Mouse (Mus musculus) cerebellum, adult 11-12 months (tissue): ENCODE measurements at regions not wholly inside any gene's neighbourhood (a gene's known extent, or its start where the extent isn't known, plus 50 kb on each side); places are given as distances from the start of the nearest gene placed in this dataset.

Experiments used
- DNase-seq: peaks from one replicate; pipeline ENCODE4 v3.0.0; 2022

DNA sequence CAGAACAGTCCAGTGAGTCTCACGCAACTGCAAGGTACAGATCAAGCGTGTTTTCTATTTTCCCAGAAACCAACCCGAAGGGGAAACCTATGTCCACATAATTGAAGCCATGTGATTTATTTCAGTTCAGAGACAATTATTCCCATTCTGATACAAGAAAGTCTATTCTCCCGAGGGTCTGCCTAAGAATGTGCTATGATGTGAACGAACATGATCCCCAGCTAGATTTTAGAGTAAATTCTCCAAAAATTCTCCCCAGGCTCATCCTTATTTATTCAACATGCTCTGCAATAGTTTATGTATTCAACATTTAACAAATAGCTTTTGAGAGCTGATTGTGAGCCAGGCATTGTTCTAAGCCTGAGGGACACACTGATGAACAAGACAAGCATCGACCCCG is 277.9 kb upstream of the Cdh5 start:
- no peak for DNase-seq

DNA sequence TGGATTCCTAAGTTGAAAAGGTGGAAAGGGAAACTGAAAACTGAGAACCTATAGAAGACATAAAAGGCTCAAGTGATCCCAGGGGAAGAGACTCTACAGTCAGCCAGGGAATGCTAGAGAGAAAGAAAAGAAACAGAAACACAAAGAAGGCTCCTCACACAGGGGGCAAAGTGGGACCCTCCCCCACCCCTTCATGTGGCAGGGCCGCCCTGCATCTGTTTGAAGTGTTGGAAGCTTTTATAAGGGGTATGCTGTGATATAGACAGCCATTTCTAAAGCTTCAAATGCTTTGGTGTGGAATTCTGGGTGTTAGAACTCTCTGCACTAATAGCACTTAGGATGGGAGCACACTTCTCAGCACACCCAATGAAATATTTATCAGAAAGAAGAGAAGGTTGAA is 276.7 kb upstream of the Cdh5 start:
- DNase-seq = no peak

DNA sequence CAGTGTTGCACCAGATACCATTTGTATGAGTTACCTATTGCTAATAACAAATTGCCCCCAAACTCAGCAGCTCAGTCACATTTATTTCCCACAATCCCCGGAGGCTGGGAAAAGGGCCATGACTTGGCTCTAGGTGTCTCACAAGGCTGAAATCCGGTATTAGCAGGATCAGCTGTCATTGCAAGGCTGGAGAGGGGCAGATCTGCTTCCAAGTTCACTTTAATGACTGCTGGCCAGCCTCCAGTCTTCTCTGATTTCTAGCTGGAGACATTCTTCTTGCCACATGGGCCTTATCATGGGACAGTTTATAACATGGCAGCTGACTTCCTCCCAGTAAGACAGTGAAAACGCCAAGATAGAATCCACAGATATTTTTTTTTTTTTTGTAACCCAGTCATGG is 276.1 kb upstream of the Cdh5 start:
- no peak for DNase-seq

DNA sequence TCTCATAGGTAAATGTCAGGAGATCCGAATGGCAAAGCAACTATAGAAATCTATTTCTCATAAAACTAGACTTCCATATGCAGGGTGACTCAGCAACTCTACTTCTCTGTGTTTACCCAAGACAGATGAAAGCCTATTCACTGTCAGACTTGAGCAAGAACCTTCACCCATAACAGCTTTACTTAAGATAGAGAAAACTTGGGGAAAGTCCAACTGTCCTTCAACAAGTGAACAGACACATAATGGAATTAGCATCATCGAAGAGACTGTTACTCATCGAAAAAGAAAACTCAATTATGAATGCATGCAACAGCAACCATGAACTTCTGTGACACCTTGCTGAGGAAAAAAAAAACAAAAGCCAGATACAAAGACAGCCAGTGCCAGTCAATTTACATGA is 271.0 kb upstream of the Cdh5 start:
- no peak for DNase-seq

DNA sequence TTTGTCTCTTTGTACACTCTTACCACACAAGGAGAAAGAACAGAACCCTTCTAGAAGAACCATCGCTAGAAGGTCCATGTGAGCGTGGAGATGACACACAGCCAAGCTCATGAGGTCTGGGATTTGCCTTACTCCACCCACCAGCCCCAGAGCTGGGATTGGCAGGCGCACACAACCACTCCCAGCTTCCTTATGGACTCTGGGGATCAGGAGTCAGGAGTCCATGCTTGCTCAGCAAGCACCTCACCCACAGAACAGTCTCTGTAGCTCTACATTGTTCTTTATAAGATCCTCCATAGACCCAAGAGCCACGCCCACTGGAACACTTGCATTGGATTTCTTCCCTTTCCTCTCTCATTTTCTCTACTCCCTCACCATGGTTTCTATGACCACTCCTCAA is 261.4 kb upstream of the Cdh5 start:
- no peak for DNase-seq

DNA sequence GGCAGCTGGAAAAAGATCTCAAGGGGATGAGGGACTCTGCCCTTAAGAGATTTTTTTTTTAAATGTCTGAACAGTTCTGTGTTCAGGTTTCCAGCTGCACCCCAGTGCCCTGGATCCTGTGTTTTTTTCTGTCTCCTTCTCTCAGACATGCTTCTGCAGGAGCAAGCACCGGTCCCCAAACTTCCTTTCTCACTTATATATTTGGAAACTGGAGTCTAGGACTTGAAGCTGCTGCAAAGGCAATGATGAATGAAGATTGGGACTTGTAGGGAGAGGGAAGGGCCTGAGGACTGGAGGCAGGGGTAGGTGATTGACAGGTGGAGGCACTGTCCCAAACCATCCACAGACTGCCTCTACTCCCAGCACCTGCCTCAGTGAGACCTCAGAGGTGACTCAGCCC is 255.5 kb upstream of the Cdh5 start:
- DNase-seq = no peak

DNA sequence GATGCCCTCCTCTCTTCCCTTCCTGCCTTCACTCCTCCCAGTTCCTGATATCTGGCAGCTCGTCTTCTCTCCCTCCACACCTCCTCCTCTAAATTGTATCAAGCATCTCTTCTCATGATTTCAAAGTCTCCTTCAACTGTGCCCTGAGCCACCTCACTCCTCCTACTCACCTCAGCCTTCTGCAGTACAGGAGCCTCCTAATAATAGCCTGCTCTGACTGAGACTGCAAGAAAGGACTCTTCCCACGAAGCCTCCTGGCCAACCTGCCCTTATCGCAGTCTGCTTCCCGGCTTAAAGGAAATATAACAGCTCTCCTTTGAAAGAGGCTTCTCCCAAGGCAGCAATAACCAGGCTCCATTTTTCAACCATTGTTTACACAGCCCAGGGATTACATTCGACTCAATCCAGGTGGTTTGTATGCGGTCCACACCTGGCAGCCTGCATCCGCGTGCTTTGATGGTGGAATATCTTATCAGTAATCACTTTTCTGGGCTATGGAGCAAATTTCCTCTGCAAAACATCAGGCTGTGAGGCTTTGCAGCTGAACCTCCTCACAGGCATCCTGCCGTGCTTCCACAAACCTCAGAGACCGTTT is 254.9 kb upstream of the Cdh5 start:
- DNase-seq = no peak

DNA sequence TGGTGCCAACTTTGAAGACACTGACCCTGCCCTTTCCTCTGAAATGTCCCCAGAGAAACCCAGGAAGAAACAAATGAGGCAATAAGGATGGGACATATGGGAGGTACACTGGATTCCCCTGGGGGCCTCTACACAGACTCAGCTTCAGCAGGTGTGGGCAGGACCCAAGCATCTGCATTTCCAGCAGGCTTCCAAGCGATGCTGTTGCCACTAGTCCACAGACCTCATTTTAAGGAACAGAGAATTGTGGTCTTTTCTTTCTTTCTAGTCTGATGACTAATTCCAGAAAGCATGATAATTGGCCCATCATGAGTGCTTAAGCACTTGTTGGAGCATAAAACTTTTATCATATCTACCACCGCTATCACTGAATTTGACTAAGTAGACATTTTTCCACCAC is 251.6 kb upstream of the Cdh5 start:
- DNase-seq = no peak

DNA sequence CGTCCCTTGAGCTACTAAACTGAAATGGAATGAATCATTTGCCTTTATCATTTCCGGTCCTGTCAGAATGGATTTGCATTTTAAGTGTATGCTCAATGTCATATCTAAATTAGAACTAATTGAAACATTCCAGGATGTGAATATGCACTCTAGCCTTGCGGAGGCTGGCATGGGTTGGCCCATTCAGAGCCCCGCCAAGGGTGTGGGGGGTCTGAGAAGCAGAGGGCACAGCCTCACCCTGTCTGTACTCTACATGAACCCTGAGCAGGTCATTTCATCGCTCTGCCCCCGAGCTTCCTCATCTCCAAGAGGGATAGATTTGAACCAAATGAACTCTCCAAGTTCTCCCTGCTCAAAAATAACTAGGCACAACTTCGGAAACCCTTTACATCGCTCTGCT is 250.1 kb upstream of the Cdh5 start:
- DNase-seq = no peak

DNA sequence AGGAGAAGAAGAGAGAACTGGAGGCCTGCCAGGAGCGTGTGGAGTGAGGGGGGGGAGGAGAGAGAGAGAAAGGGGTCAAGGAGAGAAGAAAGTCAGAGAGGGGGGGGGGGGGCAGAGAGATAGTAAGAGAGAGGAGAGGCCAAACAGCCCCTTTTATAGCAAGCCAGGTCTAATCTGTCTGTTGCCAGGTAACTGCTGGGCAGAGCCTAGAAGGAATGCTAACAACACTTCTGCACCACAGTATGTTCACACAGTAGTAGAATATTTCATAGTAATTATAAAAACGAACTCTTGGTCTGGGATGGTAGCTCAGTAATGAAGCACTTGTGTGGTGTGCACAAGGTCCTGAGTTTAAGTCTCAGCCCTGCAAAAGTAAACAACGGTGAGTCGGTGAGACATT is 248.4 kb upstream of the Cdh5 start:
- DNase-seq = no peak

DNA sequence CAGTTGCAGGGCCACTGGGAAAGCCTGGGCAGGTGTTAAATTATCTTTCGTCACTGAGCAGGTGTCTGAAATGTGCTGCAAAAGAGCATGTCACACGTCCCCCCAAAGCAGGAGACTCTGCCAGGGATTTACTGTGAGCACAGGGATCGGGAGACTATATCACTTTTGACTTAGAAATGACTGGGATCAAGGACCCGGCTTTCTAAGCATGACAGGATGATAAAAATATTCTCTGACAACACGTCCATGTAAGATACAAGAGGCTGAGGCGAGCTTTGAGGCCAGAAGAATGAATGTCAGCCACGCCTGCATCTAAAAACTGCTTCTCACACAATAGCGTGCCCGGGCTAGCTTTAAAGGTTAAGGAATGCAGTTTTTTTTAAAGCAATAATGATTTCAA is 246.1 kb upstream of the Cdh5 start:
- no peak for DNase-seq

DNA sequence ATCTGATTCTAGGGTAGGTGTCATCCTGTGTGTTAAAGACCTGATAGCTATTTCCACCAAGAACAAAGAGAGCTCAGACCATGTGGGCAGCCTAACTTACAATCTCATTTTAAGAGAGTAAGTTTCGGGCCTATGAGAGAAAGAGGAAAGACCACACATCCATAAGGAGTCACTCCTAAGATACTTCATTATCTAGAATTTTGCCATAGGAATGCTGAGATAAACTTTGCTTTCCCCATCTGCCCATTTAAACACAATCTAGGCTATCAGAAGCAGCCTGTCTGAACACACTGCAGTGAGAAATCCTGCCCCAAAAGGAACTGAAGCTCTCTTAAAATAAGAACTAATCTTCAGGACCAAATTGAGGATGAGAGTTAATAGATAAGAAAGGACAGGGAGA is 242.3 kb upstream of the Cdh5 start:
- DNase-seq = no peak

DNA sequence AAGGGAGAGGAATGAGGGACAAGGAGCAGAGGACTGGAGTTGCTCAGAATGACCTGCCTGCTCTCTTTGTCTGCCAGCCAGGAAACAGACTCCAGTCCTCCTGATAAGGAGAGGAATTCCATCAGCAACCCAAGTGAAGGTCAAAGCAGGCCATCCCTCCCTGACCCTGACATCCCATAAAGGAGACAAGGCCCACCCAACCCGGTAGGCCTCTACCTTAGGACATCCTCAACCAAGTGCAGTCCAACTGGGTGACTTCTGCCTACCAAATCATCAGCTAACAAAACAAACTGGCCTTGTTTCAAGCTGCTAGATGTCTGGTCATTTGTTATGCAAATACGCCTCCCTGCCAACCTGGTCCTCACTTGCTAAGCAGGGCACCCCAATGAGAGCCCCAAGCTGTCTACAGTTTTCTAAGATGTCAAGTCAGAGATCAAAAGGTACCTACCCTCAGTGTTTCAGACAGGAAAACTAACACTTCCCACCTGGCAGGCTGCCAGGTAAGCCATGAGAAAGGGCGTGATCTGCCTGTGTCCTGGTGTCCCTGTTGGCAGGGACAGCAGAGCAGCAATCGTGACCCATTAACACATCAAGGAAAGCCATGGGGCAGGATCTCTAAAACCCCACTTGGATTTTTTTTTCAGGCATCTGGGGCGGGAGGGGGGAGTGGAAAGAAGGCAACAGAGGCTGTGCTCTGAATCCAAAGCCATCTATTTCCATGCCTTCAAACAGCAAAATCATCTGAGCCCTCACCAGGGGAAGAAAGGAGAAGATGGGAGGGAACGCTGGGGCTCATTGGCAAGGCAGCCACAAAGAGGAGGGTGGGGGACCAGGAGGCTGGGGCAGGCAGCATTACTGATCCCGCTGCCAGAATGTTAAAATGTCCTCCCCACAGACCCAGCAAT is 227.6 kb upstream of the Cdh5 start:
- no peak for DNase-seq

DNA sequence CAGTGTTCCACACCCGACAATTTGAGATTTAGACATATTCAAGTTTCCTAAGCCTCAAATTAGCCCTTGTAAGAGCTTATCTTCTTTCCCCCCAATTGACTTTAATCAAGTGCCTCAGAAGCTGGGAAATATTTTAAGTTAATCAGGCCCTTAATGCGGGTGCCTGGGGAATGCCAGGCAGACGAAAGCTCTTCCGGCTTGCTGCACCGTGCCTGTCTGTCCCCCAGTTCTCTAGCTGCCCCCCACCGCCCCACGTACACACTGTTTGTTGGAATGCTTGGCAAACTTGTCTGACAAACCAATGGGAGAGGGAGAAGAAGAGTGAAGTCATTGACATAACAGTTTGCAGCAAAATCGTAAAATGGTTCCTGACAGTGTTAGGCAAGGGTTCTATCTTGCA is 226.9 kb upstream of the Cdh5 start:
- DNase-seq = no peak

DNA sequence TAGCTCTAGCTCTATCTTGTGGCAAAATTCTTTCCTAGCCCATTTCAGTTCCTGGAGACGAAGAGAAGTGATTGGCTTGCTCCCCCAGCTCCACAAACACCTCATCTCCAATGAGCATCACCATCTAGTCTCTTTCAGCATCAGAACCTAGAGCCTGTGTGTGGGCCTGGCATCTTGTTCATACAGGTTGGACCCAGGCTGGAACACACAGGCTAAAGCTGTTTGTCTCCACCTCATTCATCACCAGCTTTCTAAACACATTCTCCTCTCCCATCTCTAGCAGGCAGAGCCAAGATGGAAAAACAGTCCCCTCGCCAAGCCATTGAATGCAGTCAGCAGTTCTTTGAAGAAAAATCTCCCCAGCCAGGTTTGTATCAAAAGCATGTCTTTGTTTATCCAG is 221.9 kb upstream of the Cdh5 start:
- DNase-seq = no peak

DNA sequence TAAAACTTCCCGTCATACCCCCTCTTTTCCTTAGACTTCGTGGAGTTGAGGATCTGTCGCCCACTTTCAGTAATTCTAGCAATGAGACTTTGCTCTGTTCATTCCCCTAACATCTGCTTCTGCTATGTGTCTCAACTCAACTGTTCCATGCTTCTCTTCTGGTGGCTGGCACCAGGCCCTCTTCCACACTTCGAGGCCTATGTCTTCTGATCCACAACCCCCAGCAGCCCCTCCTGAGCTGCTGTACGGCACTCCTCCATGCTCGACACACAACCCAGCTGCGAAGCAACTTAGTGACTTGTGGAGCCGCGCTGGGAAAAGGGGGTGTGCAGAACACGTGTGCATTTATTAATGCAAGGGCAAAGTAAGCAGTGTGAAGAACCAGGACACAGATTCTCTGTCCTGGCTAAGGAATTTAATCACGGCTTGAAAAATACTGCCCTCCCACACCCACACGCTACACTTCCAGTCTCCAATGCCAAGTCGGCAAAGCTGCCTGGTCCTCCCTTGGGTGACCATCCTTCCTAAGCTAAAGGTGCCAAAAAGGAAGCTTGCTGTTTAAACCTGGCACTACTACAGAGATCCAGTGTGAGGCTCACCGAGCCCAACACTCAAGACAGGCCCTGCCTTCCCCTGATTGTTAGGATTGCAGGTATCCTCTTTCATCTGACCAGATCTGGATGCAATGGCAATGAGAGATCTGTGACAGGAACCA is 220.8 kb upstream of the Cdh5 start:
- no peak for DNase-seq

DNA sequence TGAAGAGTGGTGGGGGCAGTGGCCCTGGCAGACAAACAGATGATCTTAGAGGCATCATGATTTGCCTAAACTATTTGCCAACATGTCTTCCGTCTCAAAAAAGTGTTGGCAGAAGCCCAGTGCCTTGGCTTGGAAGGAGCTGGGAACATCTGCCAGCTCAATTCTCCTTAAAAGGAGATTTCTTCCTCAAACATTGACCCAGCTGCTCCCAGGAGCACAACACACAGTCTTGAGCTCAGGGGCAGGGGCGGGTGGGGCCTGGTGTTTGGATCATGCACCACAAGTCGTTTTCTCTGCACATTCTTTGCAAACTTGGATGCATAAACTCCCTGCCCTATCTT is 220.3 kb upstream of the Cdh5 start:
- no peak for DNase-seq

DNA sequence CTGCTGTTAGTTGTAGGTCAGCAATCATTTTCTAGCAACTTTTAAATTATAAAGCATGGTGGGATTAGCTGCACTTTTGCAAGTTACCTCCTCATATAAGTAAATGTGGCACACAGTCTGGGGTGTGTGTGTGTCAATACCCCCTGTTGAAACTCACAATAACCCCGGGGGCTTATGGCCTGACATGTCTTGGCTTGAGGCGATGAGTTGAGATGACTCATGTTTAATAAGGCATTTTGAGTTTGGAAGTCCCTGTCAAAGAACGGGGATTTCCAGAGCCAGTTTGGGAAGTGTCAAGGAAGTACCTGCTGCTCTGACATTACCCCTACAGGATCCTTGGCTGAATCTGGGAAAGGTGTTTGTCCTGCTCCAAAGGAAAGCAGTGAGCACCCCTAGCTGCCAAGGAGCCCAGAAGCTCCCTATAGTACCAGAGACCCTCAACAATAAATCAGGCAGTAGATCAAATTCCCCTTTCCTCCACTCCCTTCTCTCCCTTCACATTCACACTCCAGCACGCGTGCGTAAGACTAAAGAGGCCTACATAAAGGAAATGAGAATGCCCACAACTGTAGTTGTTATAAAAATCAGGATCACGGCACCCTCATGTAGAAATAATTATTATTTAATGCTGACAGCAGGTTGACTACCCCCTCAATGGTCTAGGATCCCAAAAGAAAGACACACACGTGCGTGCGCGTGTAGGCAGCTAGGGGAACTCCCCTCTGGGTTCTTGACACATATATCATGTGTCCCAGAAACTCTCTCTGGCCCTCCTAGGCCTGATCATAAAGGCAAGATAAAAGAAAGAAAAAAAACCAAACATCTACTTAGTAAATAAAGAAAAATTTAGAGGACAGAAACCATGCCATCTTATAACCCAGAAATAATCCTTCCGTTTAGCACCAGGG is 216.3 kb upstream of the Cdh5 start:
- no peak for DNase-seq

DNA sequence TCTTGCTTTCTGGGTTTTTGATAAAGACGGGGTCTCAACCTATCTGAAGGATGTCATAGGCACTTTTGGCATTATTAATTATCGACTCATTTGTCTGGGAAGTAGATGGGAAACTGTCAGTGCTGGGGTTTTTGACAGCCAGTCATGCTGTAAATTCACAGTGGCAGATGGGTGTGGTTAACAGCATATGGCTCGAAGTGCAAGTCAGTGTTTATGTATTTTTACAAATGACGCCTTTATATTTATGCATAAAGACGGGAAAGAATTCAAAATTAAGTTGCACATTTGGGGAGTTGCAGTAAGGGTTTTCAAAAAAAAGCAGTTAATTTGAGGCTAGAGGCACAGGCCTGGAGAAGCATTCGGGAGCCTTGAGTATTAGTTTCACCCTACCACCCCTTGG is 206.8 kb upstream of the Cdh5 start:
- no peak for DNase-seq

DNA sequence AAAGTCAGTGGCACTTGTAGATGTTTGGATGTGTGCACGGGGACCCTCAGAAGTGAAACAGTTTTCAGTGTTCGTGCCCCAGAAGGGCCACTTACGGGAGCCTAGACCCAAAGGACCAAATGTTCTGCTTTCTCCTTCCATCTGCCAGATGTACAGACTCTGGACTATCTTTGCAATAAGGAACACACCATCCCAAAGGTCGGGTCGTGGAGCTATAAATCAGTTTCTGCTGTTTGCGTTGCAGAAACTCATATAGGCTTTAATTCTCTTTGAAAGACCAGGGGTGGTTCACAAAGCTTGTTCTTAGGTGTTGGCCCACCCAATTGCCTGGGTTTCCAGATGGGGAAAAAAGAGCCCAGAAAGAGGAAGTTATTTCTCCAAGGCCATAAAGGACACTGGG is 206.3 kb upstream of the Cdh5 start:
- no peak for DNase-seq

DNA sequence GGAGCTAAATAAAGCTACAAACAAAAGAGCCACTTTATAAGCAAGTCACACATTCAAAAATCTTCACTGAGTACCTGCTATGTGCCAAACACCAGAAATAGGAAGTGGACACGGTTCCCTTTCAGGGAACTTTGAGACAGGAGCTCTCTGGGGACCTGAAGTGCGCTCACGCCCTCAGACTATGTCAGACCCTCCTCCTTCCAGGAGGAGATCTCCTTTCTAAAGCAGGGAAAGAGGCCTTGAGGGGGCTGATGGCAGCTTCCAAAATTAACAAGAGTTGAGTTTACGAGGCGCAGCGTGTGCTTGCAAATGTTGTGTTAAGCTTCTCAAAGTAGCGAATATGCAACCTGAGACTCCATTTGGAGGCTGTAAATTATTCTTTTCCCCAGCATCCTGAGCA is 204.0 kb upstream of the Cdh5 start:
- DNase-seq = no peak

DNA sequence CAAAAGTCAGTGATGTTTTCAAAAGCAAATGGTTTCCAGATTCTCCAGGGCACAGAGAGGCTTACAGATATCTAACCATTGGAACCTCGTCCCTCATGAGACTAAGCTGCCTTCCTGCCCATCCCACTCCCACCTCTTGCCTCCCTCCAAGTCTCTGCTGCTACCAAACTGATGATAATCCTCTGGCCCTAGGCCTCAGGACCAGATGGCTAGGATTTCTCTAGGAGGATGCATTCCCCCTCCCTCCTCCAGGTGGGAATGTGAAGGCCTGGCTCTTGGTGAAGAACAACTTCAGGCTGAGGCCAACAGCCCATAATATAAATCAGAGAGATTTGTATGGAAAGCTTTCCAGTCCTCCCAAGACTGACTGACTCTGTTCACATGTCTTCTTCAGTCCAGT is 198.9 kb upstream of the Cdh5 start:
- no peak for DNase-seq

DNA sequence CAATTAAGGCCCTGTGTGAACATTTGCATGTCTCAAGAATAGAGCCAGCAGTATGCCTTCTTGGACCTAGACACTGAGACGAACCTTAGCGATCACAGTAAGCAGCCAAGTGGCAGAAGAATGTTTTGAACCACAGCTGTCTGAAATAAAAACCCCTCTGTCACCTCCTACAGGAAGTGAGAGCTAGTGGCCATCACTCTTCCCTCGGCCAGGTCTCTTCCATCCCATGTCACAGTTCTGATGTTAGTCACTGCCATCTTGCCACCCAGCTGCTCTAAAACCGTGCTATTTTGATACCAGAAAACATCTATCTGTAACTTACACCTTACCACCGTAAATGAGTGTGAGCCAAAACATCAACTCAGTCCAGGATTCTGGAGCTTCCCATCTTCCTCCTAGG is 197.8 kb upstream of the Cdh5 start:
- no peak for DNase-seq
